Mouse (Mus musculus) olfactory bulb, adult 2 months (tissue): ENCODE measurements around the gene Pdzd2. TPM values are rescaled to one million over a fixed set of nuclear protein-coding genes. Genes with fewer than 3 reads are reported as not detected.

ENCODE experiments used
- H3K27ac ChIP-seq: fragments of 200-500 bp; 2 replicates; pipeline ENCODE4 v1.5.1; 2012; ENCODE audit warnings: low read depth, low read length; ENCODE audit not compliant: insufficient read depth
- H3K4me1 ChIP-seq: fragments of 200-500 bp; 2 replicates; pipeline ENCODE4 v1.6.1; 2012; ENCODE audit warnings: low read length; ENCODE audit not compliant: control insufficient read depth, insufficient read depth
- H3K4me3 ChIP-seq: fragments of 200-500 bp; 2 replicates; pipeline ENCODE4 v1.5.1; 2012; ENCODE audit warnings: mild to moderate bottlenecking, low read depth, low read length, moderate library complexity; ENCODE audit not compliant: insufficient read depth
- CTCF ChIP-seq: fragments of 200-500 bp; IDR thresholded peaks from 2 replicates; pipeline ENCODE4 v1.5.1; 2012; ENCODE audit warnings: low read depth, mild to moderate bottlenecking, low read length, moderate library complexity; ENCODE audit not compliant: insufficient read depth
- POLR2A ChIP-seq: fragments of 200-500 bp; IDR thresholded peaks from 2 replicates; pipeline ENCODE4 v1.6.1; 2012; ENCODE audit warnings: mild to moderate bottlenecking, low read depth, low read length, moderate library complexity; ENCODE audit not compliant: insufficient read depth
- WGBS: fragments of 180-500 bp; shearing (Covaris S2); methylation state at CpG from one replicate; pipeline ENCODE4 v1.1.7; 2018; 5-methylcytosine and 5-hydroxymethylcytosine counted together
- polyA plus RNA-seq: library from polyadenylated mRNA; stranded (reverse); fragments of >200 nt; gene quantifications from 2 replicates; pipeline ENCODE4 v1.2.4, GENCODE M21; 2012; ENCODE audit warnings: low replicate concordance; ENCODE audit not compliant: missing spikeins, insufficient read depth, insufficient read length

Pdzd2 gene
- polyA plus RNA-seq, 1 experiment: not detected

- Histone ChIP-seq H3K27ac (no peak overlapping the region), H3K4me3 (no peak overlapping the region), H3K4me1 (0 out of 2 replicates have a peak, but pooled peaks cover 2% of the 10 kb centered on the region)
- TF ChIP-seq POLR2A (no peak), CTCF (no peak)
These were observed 157.3 kb downstream of the Pdzd2 start for GRCm38 (mm10) chr15:12582471-12582870.

GRCm38 (mm10) chr15:12579196-12579595, 160.5 kb downstream of the Pdzd2 start:
- H3K4me3 ChIP-seq: no peak overlapping the region
- TF ChIP-seq CTCF (no peak), POLR2A (no peak)
- 85% methylated on average over 6 of the region's 6 CpGs for WGBS
- no peak overlapping the region for H3K27ac ChIP-seq
- 0 out of 2 replicates have a peak, but pooled peaks cover 3% of the 10 kb centered on the region for H3K4me1 ChIP-seq

GRCm38 (mm10) chr15:12578276-12578675, 161.4 kb downstream of the Pdzd2 start:
- Histone ChIP-seq H3K4me1 (0 out of 2 replicates have a peak, but pooled peaks cover 3% of the 10 kb centered on the region), H3K4me3 (no peak overlapping the region), H3K27ac (no peak overlapping the region)
- 53% methylated on average over 5 of the region's 5 CpGs for WGBS
- TF ChIP-seq POLR2A (no peak), CTCF (0 out of 2 replicates have a peak, but pooled peaks have one; percentile 29)

- Histone ChIP-seq H3K27ac (no peak overlapping the region), H3K4me1 (0 out of 2 replicates have a peak, but pooled peaks cover 3% of the 10 kb centered on the region), H3K4me3 (no peak overlapping the region)
- WGBS: 65% methylated on average over 6 of the region's 6 CpGs
- TF ChIP-seq POLR2A: no peak
- TF ChIP-seq CTCF: no peak
These were observed 162.0 kb downstream of the Pdzd2 start for GRCm38 (mm10) chr15:12577715-12578114.

GRCm38 (mm10) chr15:12577054-12577696, 162.5 kb downstream of the Pdzd2 start:
- WGBS: 19% methylated on average over 11 of the region's 11 CpGs
- H3K4me1 ChIP-seq: 0 out of 2 replicates have a peak, but pooled peaks cover 3% of the 10 kb centered on the region
- TF ChIP-seq POLR2A (no peak), CTCF (no peak)
- H3K4me3 ChIP-seq: no peak overlapping the region
- H3K27ac ChIP-seq: no peak overlapping the region

GRCm38 (mm10) chr15:12573621-12574020, 166.1 kb downstream of the Pdzd2 start:
- no peak overlapping the region for H3K27ac ChIP-seq
- 88% methylated on average over 3 of the region's 3 CpGs for WGBS

GRCm38 (mm10) chr15:12571168-12571567, 168.6 kb downstream of the Pdzd2 start:
- H3K4me3 ChIP-seq: no peak overlapping the region
- TF ChIP-seq CTCF (no peak), POLR2A (no peak)
- H3K4me1 ChIP-seq: no peaks in the 10 kb centered on the region
- H3K27ac ChIP-seq: no peak overlapping the region
- 81% methylated on average over 4 of the region's 4 CpGs for WGBS

More at GRCm38 (mm10) chr15:12573621-12574020, 166.1 kb downstream of the Pdzd2 start:
- Histone ChIP-seq H3K4me3 (no peak overlapping the region), H3K4me1 (0 out of 2 replicates have a peak, but pooled peaks cover 3% of the 10 kb centered on the region)
- TF ChIP-seq POLR2A (no peak), CTCF (no peak)

GRCm38 (mm10) chr15:12566637-12567440, 172.9 kb downstream of the Pdzd2 start:
- WGBS: 91% methylated on average over 11 of the region's 11 CpGs
- H3K27ac ChIP-seq: no peak overlapping the region
- no peak overlapping the region for H3K4me3 ChIP-seq
- no peak for TF ChIP-seq POLR2A
- no peak for TF ChIP-seq CTCF
- no peaks in the 10 kb centered on the region for H3K4me1 ChIP-seq

- TF ChIP-seq POLR2A: no peak
- TF ChIP-seq CTCF: no peak
These were observed 174.4 kb downstream of the Pdzd2 start for GRCm38 (mm10) chr15:12565281-12565680.

More at GRCm38 (mm10) chr15:12565281-12565680, 174.4 kb downstream of the Pdzd2 start:
- 0 out of 2 replicates have a peak, but pooled peaks cover 4% of the 10 kb centered on the region for H3K4me1 ChIP-seq
- no peak overlapping the region for H3K27ac ChIP-seq
- H3K4me3 ChIP-seq: no peak overlapping the region
- WGBS: 86% methylated on average over 8 of the region's 8 CpGs
